Mouse (Mus musculus) heart, postnatal 14 days (tissue): Measurements from ENCODE around the gene Top3b. TPM values are rescaled to one million over a fixed set of nuclear protein-coding genes. Genes with fewer than 3 reads are reported as not detected.

ENCODE experiments used
- total RNA-seq, 2 experiments: library from RNA; stranded (reverse); gene quantifications; 2 replicates each; pipeline ENCODE4 v1.2.3; 2021

Top3b gene
- total RNA-seq, 2 experiments from 2014 or later: 36.8 TPM

Other genes with a start within 250 kb of the Top3b start
- not detected for gene Olfr19, start 194.3 kb upstream of the Top3b start, total RNA-seq
- gene Spag6l, start 41.3 kb upstream of the Top3b start, total RNA-seq: under 1 TPM in 1 of 2 experiments, not detected in 1; 0.45 TPM
- not detected for gene Igll1, start 6.8 kb upstream of the Top3b start, total RNA-seq
- under 1 TPM in 1 of 2 experiments, not detected in 1; 0.41 TPM for gene Vpreb1, start 107 bp downstream of the Top3b start, total RNA-seq
- gene Ppm1f, start 25.7 kb downstream of the Top3b start, total RNA-seq: 10 to 100 TPM; 33.4 to 35.7 TPM
- gene Mapk1, start 112.6 kb downstream of the Top3b start, total RNA-seq: 100 to 1,000 TPM; 109 to 114 TPM
- 1 to 10 TPM; 2.9 to 3.3 TPM for gene Ypel1, start 199.0 kb downstream of the Top3b start, total RNA-seq
- gene Ppil2, start 240.5 kb downstream of the Top3b start, total RNA-seq: 10 to 100 TPM; 42.4 to 43.1 TPM